Mouse (Mus musculus) monocyte, adult 5-6 weeks (primary cell): ENCODE results near the gene Asphd2. TPM values are rescaled to one million over a fixed set of nuclear protein-coding genes. Genes with fewer than 3 reads are reported as not detected.
A peak's percentile ranks its signal among the peaks of the same experiment; 100 is the strongest.

Experiments used
- ATAC-seq: fragments of 153-309, 156-312 bp; replicated peaks from 2 replicates; pipeline ENCODE4 v1.8.0; 2017; ENCODE audit warnings: mild to moderate bottlenecking; ENCODE audit not compliant: low TSS enrichment, insufficient number of reproducible peaks, severe bottlenecking, poor library complexity, low FRiP score
- total RNA-seq: library from RNA; stranded (forward); fragments of 200-1000, 200-491, 200-594 nt; gene quantifications from 3 replicates; pipeline ENCODE4 v1.2.3, GENCODE M21; 2017

The Asphd2 gene
- total RNA-seq, 1 experiment from 2014 or later, result not detected

- ATAC-seq, result no peak
Observed at GRCm38 (mm10) chr5:112364184-112364797, 30.4 kb downstream of the Asphd2 start.

- no peak for ATAC-seq
Observed at GRCm38 (mm10) chr5:112360077-112360476, 34.6 kb downstream of the Asphd2 start.

- ATAC-seq, result no peak
Observed at GRCm38 (mm10) chr5:112359520-112359919, 35.1 kb downstream of the Asphd2 start.

GRCm38 (mm10) chr5:112356322-112356721, 38.3 kb downstream of the Asphd2 start:
- no peak for ATAC-seq

- 0 out of 2 replicates have a peak, but pooled peaks have one; percentile 2 for ATAC-seq
Observed at GRCm38 (mm10) chr5:112355910-112356309, 38.8 kb downstream of the Asphd2 start, which contains the start of gene Gm6583. TSS of gene Gm6583 (minus strand) at chr5:112356033.

DNA sequence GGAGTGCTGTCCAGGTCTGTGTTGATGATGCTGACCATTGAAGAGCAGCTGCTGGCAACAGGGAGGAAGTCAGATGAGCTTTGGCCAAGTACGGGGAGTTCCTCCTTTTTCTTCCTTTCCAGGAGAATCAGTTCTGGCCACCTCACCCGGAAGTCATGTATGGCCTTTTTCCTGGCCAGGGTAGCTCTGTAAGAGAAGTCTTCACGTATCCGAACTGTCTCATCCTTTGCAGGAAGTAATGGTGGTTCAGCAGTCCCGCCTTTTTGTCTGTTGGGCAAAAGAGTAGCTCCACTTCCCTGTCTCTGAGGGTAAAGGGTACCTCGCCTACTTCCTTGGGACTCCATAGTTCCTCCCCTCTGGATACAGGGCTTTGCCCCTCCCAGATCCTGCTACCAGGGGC, 39.2 kb downstream of the Asphd2 start:
- ATAC-seq, result peak; percentile 24; the same call in 1 of the 2 replicates

DNA sequence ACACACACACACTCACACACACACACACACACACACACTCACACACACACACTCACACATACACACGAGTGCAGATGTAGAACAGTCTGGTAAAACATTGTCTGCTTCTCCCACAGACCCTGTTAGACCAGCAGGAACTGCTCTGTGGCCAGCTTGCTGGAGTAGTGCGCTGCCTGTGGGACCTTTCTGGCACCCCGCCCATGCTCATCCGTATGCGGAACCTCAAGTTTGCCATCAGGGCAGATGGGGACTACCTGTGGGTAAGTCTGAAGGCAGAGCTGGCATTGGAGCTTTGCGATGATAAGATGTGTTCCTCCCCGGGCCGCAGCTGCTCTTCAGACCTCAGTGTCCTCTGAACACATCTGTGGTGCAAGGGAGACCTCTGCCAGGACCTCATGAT, 45.5 kb downstream of the Asphd2 start:
- no peak for ATAC-seq

DNA sequence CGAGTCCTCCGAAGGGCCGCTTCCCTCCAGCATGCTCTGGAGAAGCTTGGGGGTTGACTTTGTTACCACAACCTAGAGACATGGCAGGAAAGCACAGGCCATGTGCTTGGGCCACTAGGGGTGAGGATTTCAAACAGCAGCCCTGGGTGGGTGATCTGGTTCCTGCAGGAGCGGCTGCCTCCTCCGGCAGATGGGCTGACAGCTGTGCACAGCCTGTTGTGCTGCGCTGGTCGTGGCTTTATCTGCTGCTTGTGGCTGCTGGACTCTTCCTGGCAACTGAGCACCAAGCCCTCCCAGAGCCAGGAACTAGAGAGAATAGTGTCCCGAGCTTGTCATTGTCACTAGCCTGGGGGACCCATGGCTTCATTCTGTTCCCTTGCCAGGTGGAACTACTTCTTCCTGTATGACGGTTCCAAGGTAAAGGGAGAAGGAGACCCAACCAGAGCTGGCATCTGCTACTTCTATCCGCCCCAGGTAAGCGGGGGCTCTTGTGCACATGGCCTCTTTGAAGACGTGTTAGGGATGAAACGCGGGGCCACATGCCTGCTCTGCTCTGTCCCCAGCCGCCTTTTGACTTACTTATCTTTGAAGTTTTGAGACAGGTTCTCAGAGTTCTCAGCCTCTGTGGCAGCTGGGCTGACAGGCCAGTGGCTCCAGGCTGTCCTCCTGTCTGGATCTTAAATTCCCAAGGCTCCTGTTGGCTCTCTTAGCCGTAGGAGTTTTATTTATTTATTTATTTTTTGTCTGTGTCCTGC, 48.3 kb downstream of the Asphd2 start:
- ATAC-seq, result no peak

GRCm38 (mm10) chr5:112344092-112344960, 50.3 kb downstream of the Asphd2 start:
- no peak for ATAC-seq

GRCm38 (mm10) chr5:112343205-112343595, 51.5 kb downstream of the Asphd2 start:
- ATAC-seq, result peak; percentile 60

GRCm38 (mm10) chr5:112342463-112343204, 52.0 kb downstream of the Asphd2 start, which contains the start of the genes Srrd and Hps4:
TSS of gene Srrd (minus strand) at chr5:112343040.
TSS of gene Hps4 (plus strand) at chr5:112343083.
- ATAC-seq, result peak; percentile 25; the same call in 1 of the 2 replicates

- no peak for ATAC-seq
Observed at GRCm38 (mm10) chr5:112339215-112339614, 55.5 kb downstream of the Asphd2 start.

DNA sequence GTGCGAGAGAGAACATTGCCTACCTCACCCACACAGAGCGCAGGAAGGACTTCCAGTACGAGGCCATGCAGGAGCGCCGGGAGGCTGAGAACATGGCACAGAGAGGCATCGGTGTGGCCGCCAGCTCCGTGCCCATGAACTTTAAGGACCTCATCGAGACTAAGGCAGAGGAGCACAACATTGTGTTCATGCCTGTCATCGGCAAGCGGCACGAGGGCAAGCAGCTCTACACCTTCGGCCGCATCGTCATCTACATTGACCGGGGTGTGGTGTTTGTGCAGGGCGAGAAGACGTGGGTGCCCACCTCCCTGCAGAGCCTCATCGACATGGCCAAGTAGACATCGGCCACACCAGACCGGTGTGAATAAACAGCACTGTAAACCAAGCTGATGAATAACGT, 57.7 kb downstream of the Asphd2 start:
- ATAC-seq, result no peak

DNA sequence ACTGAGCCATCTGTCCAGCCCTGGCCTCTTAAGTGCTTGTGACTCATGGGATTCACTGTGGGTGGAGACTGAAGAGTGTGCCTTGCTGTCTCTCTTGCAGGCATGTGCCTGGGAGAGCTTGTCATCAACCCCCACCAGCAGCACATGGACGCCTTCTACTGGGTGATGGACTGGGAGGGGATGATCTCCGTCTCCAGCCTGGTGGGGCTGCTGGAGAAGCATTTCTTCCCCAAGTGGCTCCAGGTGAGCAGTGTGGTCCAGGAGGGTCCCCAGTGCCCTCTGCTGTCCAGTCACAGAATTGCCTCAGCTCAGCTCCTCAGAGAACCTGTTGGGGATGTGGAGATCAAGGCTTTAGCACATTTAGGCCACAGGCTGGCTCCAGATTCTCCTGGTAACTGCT, 59.2 kb downstream of the Asphd2 start:
- ATAC-seq, result peak; percentile 36; the same call in 1 of the 2 replicates

Other genes starting within 250 kb of the Asphd2 start
- gene Cryba4, start 142.3 kb downstream of the Asphd2 start, total RNA-seq, result 1.8 to 2.1 TPM in 2 of 3 replicates, not detected in the other
- not detected in 3 replicates for gene Crybb1, start 139.1 kb downstream of the Asphd2 start, total RNA-seq
- 60.8 to 104 TPM (median 99.4 TPM) in 3 replicates for gene Tpst2, start 118.2 kb downstream of the Asphd2 start, total RNA-seq
- gene Tfip11, start 68.5 kb downstream of the Asphd2 start, total RNA-seq, result 30.1 to 62.0 TPM (median 39.9 TPM) in 3 replicates
- 11.1 to 14.9 TPM (median 12.8 TPM) in 3 replicates for gene Srrd, start 51.8 kb downstream of the Asphd2 start, total RNA-seq
- gene Hps4, start 51.8 kb downstream of the Asphd2 start, total RNA-seq, result 9.6 to 16.9 TPM (median 14.4 TPM) in 3 replicates
- 0.43 to 0.58 TPM in 2 of 3 replicates, not detected in the other for gene Gm6583, start 38.8 kb downstream of the Asphd2 start, total RNA-seq
- not detected in 3 replicates for gene Gm6588, start 54.6 kb upstream of the Asphd2 start, total RNA-seq
- gene Sez6l, start 182.3 kb upstream of the Asphd2 start, total RNA-seq, result 0.67 TPM in 1 of 3 replicates, not detected in the others